Mouse (Mus musculus) midbrain, embryonic 15.5 days (tissue): ENCODE results near the gene Morn3. TPM values are rescaled to one million over a fixed set of nuclear protein-coding genes. Genes with fewer than 3 reads are reported as not detected.
A peak's percentile ranks its signal among the peaks of the same experiment; 100 is the strongest.

Source experiments
- ATAC-seq: fragments of 200-750 bp; cut with Nextera tagmentation; replicated peaks from 2 replicates; pipeline ENCODE4 v1.8.0; 2017; ENCODE audit warnings: moderate TSS enrichment
- H3K27ac ChIP-seq: fragments of 300-500 bp; sonication (generic); 2 replicates; pipeline ENCODE4 v1.5.1; 2015; ENCODE audit warnings: mild to moderate bottlenecking, inconsistent platforms
- H3K27me3 ChIP-seq: fragments of 300-500 bp; sonication (generic); replicated peaks from 2 replicates; pipeline ENCODE4 v1.6.1; 2015; ENCODE audit warnings: inconsistent platforms
- H3K36me3 ChIP-seq: fragments of 300-500 bp; sonication (generic); replicated peaks from 2 replicates; pipeline ENCODE4 v1.6.1; 2015; ENCODE audit warnings: inconsistent platforms
- H3K4me1 ChIP-seq: fragments of 300-500 bp; sonication (generic); 2 replicates; pipeline ENCODE4 v1.6.1; 2015; ENCODE audit warnings: inconsistent platforms
- H3K4me2 ChIP-seq: fragments of 300-500 bp; sonication (generic); 2 replicates; pipeline ENCODE4 v1.6.1; 2015; ENCODE audit warnings: inconsistent platforms, mild to moderate bottlenecking, moderate library complexity
- H3K4me3 ChIP-seq: fragments of 300-500 bp; sonication (generic); 2 replicates; pipeline ENCODE4 v1.5.1; 2015; ENCODE audit warnings: mild to moderate bottlenecking, inconsistent platforms
- H3K9ac ChIP-seq: fragments of 300-500 bp; sonication (generic); 2 replicates; pipeline ENCODE4 v1.6.1; 2015; ENCODE audit warnings: mild to moderate bottlenecking, inconsistent platforms
- H3K9me3 ChIP-seq: fragments of 300-500 bp; sonication (generic); 2 replicates; pipeline ENCODE4 v1.6.1; 2016; ENCODE audit warnings: inconsistent platforms
- WGBS: fragments of 180-500 bp; shearing (Covaris S2); methylation state at CpG from one replicate; pipeline ENCODE4 v1.1.7; 2015; ENCODE audit warnings: mixed read lengths; 5-methylcytosine and 5-hydroxymethylcytosine counted together
- polyA plus RNA-seq: library from polyadenylated mRNA; unstranded; fragments of >200 nt; fragmentation: Nextera tagmentation; extraction: Ambion mirVana; gene quantifications from 2 replicates; pipeline ENCODE4 v1.2.1, GENCODE M21; 2015

Gene Morn3
- polyA plus RNA-seq, 1 experiment from 2014 or later, result not detected

GRCm38 (mm10) chr5:122986091-122986493, 60.7 kb downstream of the Morn3 start:
- Histone ChIP-seq H3K36me3 (no peaks in the 10 kb centered on the region), H3K27me3 (no peaks in the 10 kb centered on the region), H3K9ac (no peak overlapping the region), H3K9me3 (no peaks in the 10 kb centered on the region), H3K4me3 (no peak overlapping the region), H3K4me1 (peaks cover 52% of the 10 kb centered on the region), H3K4me2 (peak overlapping the region; percentile 14; the same call in 1 of the 2 replicates), H3K27ac (no peak overlapping the region)
- WGBS, result 16% methylated on average over 8 of the region's 8 CpGs
- no peak for ATAC-seq

Other genes starting within 250 kb of the Morn3 start
- gene Anapc5, start 225.7 kb downstream of the Morn3 start, polyA plus RNA-seq, result 531 and 544 TPM in 2 replicates
- 49.9 TPM in 2 replicates for gene Rnf34, start 197.0 kb downstream of the Morn3 start, polyA plus RNA-seq
- gene Kdm2b, start 57.2 kb downstream of the Morn3 start, polyA plus RNA-seq, result 115 and 123 TPM in 2 replicates
- gene Orai1, start 31.9 kb downstream of the Morn3 start, polyA plus RNA-seq, result 11.6 and 13.6 TPM in 2 replicates
- 17.1 and 23.3 TPM in 2 replicates for gene Tmem120b, start 21.4 kb upstream of the Morn3 start, polyA plus RNA-seq
- gene Rhof, start 85.7 kb upstream of the Morn3 start, polyA plus RNA-seq, result 12.2 and 13.4 TPM in 2 replicates
- 12.2 TPM in 2 replicates for gene Setd1b, start 95.2 kb upstream of the Morn3 start, polyA plus RNA-seq
- gene Psmd9, start 122.4 kb upstream of the Morn3 start, polyA plus RNA-seq, result 71.5 and 73.4 TPM in 2 replicates
- gene Hpd, start 135.7 kb upstream of the Morn3 start, polyA plus RNA-seq, result not detected in 2 replicates
- gene Wdr66, start 205.1 kb upstream of the Morn3 start, polyA plus RNA-seq, result 1.3 and 1.5 TPM in 2 replicates